Mouse (Mus musculus): ENCODE results near the gene Cdc27.
A peak's percentile ranks its signal among the peaks of the same experiment; 100 is the strongest.

- TF ChIP-seq POLR2A (IDR thresholded peaks at IDR 0.05; ENCODE audit: control insufficient read depth, low read depth, low read length) (no peak), CTCF (IDR thresholded peaks at IDR 0.05; ENCODE audit: control insufficient read depth, insufficient read depth, insufficient replicate concordance, low read depth, low read length) (peak; percentile 76; the same call in 1 of the 2 replicates)
Measured at GRCm38 (mm10) chr11:104590148-104590547, 39.7 kb upstream of the Cdc27 start.

All from testis, adult 2 months (tissue).